Mouse (Mus musculus) forebrain, embryonic 12.5 days (tissue): ENCODE results near the gene Gxylt2. TPM values are rescaled to one million over a fixed set of nuclear protein-coding genes. Genes with fewer than 3 reads are reported as not detected.

Experiments used
- ATAC-seq: fragments of 200-750 bp; cut with Nextera tagmentation; 2 replicates; pipeline ENCODE4 v1.8.0; 2017; ENCODE audit warnings: moderate TSS enrichment; ENCODE audit not compliant: low FRiP score
- H3K27ac ChIP-seq: fragments of 300-500 bp; sonication (generic); 2 replicates; pipeline ENCODE4 v1.5.1; 2016; ENCODE audit warnings: mild to moderate bottlenecking
- H3K27me3 ChIP-seq: fragments of 300-500 bp; sonication (generic); 2 replicates; pipeline ENCODE4 v1.6.1; 2016; ENCODE audit warnings: mild to moderate bottlenecking
- H3K36me3 ChIP-seq: fragments of 300-500 bp; sonication (generic); replicated peaks from 2 replicates; pipeline ENCODE4 v1.6.1; 2016; ENCODE audit warnings: mild to moderate bottlenecking
- H3K4me1 ChIP-seq: fragments of 300-500 bp; sonication (generic); 2 replicates; pipeline ENCODE4 v1.6.1; 2016
- H3K4me2 ChIP-seq: fragments of 300-500 bp; sonication (generic); 2 replicates; pipeline ENCODE4 v1.6.1; 2016; ENCODE audit warnings: mild to moderate bottlenecking, moderate library complexity
- H3K4me3 ChIP-seq: fragments of 300-500 bp; sonication (generic); replicated peaks from 2 replicates; pipeline ENCODE4 v1.5.1; 2016; ENCODE audit warnings: mild to moderate bottlenecking
- H3K9ac ChIP-seq: fragments of 300-500 bp; sonication (generic); 2 replicates; pipeline ENCODE4 v1.6.1; 2016; ENCODE audit warnings: mild to moderate bottlenecking
- H3K9me3 ChIP-seq: fragments of 300-500 bp; sonication (generic); 2 replicates; pipeline ENCODE4 v1.6.1; 2016
- WGBS: fragments of 180-500 bp; shearing (Covaris S2); methylation state at CpG from one replicate; pipeline ENCODE4 v1.1.7; 2016; 5-methylcytosine and 5-hydroxymethylcytosine counted together
- polyA plus RNA-seq: library from polyadenylated mRNA; unstranded; fragments of >200 nt; fragmentation: Nextera tagmentation; extraction: Ambion mirVana; gene quantifications from 2 replicates; pipeline ENCODE4 v1.2.1, GENCODE M21; 2016

The Gxylt2 gene
- polyA plus RNA-seq, 1 experiment from 2014 or later = 3.5 TPM

DNA sequence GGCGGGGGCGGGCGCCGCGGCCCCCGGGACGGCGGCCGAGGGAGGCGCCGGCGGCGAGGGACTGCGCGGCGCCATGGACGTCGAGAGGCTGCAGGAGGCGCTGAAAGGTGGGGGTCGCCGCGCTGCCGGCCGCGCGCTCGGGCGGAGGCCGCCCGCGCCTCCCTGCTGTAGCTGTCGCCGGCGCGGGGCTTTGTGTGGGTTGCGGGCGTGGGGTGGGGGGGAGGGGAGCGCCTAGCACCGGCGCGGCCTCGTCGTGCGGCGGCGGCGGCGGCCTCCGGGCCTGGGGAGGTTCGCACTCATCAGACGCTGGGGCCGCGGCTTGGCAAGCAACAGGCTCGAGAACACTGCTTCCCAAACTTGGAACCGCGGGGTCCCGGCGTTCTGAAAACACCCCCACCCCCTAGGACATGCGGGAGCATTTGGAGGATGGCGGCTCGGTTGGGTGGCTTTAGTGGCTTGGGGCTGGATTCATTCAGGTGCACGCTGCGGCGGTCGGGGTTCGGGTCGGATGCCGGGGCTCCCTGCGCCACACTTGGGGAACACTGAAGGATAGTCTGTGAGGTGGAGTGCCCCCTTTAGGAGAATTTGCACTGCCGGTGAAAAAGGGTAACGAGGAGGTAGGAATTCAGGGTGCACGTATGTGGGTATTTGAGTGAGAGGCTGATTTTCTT lies 129.4 kb downstream of the Gxylt2 start:
- Histone ChIP-seq H3K27me3 (no peaks in the 10 kb centered on the region), H3K4me1 (peaks cover 28% of the 10 kb centered on the region), H3K27ac (peak overlapping the region; percentile 92), H3K36me3 (peaks cover 37% of the 10 kb centered on the region), H3K9me3 (no peaks in the 10 kb centered on the region), H3K4me2 (peak overlapping the region; percentile 51), H3K4me3 (peak overlapping the region; percentile 87), H3K9ac (peak overlapping the region; percentile 87)
- ATAC-seq = peak; percentile 91
- WGBS = under 1% methylated on average over 26 of the region's 72 CpGs

DNA sequence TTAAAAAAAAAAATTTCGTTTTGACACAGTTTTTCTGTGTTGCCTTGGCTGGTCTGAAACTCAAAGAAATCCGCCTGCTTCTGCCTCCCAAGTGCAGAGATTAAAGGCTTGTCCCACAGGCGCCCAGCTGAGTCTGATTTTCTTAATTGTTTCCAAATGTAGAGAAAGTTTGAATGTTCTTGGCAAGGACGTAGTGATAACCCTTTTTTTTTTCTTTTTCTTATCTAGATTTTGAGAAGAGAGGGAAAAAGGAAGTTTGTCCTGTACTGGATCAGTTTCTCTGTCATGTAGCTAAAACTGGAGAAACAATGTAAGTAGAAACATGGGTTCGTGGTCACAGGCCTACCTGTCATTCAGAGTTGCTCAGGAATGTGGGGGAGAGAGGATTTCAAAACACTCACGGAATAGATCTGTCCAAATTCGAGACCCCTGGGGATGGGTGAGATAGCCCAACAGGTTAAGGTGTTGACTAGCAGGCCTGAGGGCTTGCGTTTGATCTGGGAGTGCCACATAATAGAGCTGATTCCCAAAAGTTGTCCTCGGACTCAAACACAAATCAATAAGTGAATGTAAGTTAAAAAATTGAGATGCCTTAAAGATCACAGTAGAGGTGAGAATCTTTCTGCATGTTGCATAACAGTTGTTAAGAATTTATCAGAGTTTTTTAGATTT lies 130.1 kb downstream of the Gxylt2 start:
- Histone ChIP-seq H3K27ac (no peak overlapping the region), H3K4me2 (peak overlapping the region; percentile 51), H3K4me1 (peaks cover 28% of the 10 kb centered on the region), H3K36me3 (peaks cover 43% of the 10 kb centered on the region), H3K9ac (peak overlapping the region; percentile 87), H3K27me3 (no peaks in the 10 kb centered on the region), H3K4me3 (peak overlapping the region; percentile 87), H3K9me3 (no peaks in the 10 kb centered on the region)
- no peak for ATAC-seq
- WGBS = 35% methylated on average over 9 of the region's 9 CpGs

DNA sequence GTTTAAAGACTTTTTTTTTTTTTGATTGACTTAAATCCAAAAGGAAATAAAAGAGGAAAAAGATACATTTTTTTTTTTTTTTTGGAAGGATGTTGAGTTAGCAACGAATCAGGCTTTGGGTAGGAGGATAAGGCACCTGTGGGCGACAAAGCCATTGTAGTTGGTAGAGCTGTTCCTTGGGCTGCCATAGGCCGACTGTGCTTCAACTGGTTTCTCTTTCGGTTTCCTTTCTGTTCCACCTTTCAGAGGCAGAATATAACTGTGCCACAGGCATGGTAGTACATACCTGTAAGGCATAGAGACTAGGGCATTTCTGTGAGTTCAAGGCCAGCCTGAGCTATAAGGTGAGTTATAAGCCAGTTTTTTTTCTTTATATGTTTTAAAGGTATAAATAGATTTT lies 140.5 kb downstream of the Gxylt2 start:
- Histone ChIP-seq H3K27me3 (no peaks in the 10 kb centered on the region), H3K4me2 (no peak overlapping the region), H3K4me3 (no peak overlapping the region), H3K36me3 (peaks cover 56% of the 10 kb centered on the region), H3K4me1 (no peaks in the 10 kb centered on the region), H3K9me3 (no peaks in the 10 kb centered on the region), H3K27ac (no peak overlapping the region), H3K9ac (no peak overlapping the region)
- WGBS = 96% methylated on average over 4 of the region's 4 CpGs
- no peak for ATAC-seq

DNA sequence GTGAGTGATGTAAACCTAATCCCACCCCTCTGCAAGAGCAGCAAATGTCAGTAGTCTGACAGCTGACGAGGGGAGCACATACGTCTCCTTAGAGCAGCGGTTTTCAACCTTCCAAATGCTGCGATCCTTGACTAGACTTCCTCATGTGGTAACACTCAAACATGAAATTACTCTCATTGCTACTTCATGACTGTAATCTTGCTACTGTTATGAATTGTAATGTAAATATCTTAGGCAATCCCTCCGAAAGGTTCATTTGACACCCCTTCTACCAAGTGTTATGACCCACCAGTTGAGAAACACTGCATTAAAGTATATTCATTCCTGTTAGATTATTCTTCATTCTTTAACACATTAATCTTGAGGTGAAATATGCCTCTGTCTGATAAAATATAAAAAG lies 142.7 kb downstream of the Gxylt2 start:
- no peak for ATAC-seq
- H3K27ac ChIP-seq = no peak overlapping the region
- no peak overlapping the region for H3K9ac ChIP-seq
- no peak overlapping the region for H3K4me3 ChIP-seq
- WGBS = 91% methylated on average over 5 of the region's 5 CpGs
- H3K36me3 ChIP-seq = peaks cover 39% of the 10 kb centered on the region
- no peak overlapping the region for H3K4me2 ChIP-seq
- H3K27me3 ChIP-seq = no peaks in the 10 kb centered on the region
- no peaks in the 10 kb centered on the region for H3K9me3 ChIP-seq
- H3K4me1 ChIP-seq = no peaks in the 10 kb centered on the region

DNA sequence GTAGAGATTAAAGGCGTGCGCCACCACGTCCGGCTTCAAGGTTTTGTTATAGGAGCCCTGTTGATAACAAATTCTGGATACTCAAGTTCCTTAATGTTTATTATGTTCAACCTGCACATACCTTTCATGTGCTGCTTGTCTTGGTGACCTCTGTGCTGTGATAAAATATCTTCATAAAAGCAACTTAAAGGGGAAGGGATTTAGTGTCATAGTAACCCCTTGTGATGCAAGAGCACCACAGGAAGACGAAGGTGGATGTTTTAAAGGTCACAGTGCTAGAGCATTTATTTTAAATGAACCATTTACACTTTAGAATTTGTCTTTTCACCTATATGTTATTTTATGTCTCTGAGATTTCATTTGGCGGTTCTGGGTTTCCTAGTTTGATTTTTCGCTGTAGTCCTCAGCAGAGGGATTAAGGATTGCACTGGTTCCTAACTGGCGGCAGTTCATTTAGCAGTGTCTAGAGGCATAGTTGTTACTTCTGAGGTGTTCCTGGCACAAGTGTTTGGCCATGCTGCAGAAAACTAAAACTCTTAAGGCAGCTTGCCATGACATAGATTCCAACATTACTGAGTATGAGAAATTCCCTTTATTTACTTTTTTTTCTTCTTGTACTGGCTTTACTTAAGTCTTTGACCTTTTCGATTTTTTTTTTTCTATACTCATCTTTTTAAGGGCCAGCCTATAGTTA lies 144.3 kb downstream of the Gxylt2 start:
- WGBS = 93% methylated on average over 9 of the region's 9 CpGs
- no peak overlapping the region for H3K4me3 ChIP-seq
- H3K27me3 ChIP-seq = no peaks in the 10 kb centered on the region
- no peak overlapping the region for H3K27ac ChIP-seq
- ATAC-seq = no peak
- H3K4me2 ChIP-seq = no peak overlapping the region
- H3K4me1 ChIP-seq = no peaks in the 10 kb centered on the region
- H3K9ac ChIP-seq = no peak overlapping the region
- peaks cover 27% of the 10 kb centered on the region for H3K36me3 ChIP-seq
- no peaks in the 10 kb centered on the region for H3K9me3 ChIP-seq

DNA sequence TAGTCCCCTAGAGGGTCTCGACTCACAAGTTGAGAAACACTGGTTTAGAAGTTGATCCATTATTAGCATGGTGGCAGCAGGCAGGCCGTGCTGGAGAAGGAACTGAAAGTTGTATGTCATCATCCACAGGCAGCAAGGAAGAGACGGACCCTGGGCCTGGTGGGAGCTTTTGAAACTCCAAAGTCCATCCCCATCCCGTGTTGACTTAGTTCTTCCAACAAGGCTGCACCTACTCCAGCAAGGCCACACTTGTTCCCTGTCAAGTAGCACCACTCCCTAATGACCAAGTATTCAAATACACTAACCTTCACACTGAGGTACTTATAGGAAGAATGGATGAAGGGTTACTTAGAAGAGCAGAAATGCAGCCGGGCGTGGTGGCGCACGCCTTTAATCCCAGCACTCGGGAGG lies 146.1 kb downstream of the Gxylt2 start:
- WGBS = 93% methylated on average over 9 of the region's 9 CpGs
- no peaks in the 10 kb centered on the region for H3K27me3 ChIP-seq
- H3K36me3 ChIP-seq = peaks cover 31% of the 10 kb centered on the region
- no peak overlapping the region for H3K27ac ChIP-seq
- H3K4me3 ChIP-seq = no peak overlapping the region
- no peaks in the 10 kb centered on the region for H3K9me3 ChIP-seq
- H3K4me1 ChIP-seq = no peaks in the 10 kb centered on the region
- H3K4me2 ChIP-seq = no peak overlapping the region
- H3K9ac ChIP-seq = no peak overlapping the region
- ATAC-seq = no peak

DNA sequence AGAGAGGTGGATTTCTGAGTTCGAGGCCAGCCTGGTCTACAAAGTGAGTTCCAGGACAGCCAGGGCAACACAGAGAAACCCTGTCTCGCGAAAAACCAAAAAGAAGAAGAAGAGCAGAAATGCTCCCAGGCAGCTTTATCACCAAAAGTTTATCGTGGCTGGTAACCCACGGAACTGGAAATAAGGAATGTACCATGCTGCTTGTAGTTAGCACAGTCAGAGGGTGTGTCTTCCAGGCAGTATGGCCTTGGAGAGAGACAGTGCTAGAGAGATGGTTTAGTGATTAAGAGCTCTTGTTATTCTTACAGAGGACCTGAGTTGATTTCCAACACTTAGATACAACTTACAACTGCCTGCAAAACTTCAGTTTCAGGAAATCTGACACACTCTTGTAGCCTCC lies 146.5 kb downstream of the Gxylt2 start:
- no peaks in the 10 kb centered on the region for H3K27me3 ChIP-seq
- no peak overlapping the region for H3K27ac ChIP-seq
- H3K4me3 ChIP-seq = no peak overlapping the region
- H3K4me1 ChIP-seq = no peaks in the 10 kb centered on the region
- H3K9ac ChIP-seq = no peak overlapping the region
- H3K36me3 ChIP-seq = peaks cover 29% of the 10 kb centered on the region
- no peak for ATAC-seq
- H3K9me3 ChIP-seq = no peaks in the 10 kb centered on the region
- no peak overlapping the region for H3K4me2 ChIP-seq
- WGBS = 95% methylated on average over 5 of the region's 5 CpGs

Other genes starting within 250 kb of the Gxylt2 start
- 18.0 and 18.5 TPM in 2 replicates for gene Shq1, start 33.6 kb upstream of the Gxylt2 start, polyA plus RNA-seq
- gene Ppp4r2, start 128.9 kb downstream of the Gxylt2 start, polyA plus RNA-seq = 31.7 and 32.3 TPM in 2 replicates